Mouse (Mus musculus) lung, postnatal 4 days (tissue): ENCODE measurements around the gene Pomgnt1.

Experiments used
- DNase-seq, 2 experiments: peaks; one replicate each; pipeline ENCODE4 v3.0.0; 2021

Pomgnt1 gene

DNA sequence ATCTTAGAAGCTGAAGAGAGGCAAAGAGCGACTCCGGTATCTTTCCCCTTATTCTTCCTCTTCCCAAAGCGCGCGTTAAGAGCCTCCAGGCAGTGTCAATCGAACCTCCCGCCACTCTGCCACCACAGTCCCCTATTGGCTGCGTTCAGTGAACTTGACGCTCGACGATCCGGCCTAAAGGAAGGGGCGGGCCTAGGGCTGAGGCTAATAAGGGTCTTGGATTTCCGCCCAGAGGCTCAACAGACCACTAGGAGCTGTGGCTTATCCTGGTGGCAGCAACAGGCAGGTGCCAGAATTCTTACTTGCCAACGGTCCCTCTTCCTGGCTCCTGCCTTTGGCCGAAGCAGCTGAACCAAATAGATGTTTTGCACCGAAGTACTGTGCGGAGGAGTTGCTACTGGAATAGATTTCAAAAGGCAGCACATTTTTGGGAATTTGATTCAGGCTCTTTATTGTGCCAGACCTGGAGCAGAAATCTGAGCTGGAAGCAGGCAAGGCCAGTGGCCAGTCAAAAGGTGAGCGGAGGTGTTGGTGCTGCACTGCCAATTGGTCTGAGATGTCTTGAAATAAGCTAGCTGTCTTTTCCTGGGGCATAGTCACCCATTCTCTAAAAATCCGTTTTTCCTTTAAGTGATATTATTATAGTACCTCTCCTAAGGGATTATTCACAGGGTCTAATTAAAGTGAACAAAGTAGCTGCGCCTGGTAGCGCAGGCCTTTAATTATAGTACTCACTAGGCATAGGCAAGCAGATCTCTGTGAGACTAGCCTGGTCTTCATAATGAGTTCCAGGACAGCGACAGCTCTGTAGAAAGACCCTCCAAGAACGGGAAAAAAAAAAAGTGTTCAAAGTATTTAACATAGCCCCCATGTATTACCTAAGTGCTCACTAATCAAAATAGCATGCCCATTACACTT lies at the start of gene Pomgnt1, which contains the start of gene Rad54l:
Gene Pomgnt1, plus strand, starts transcription at position 239 of the 918 bp plus-strand sequence.
Gene Rad54l, minus strand, starts transcription at position 89 of the 918 bp plus-strand sequence.
- peak; percentile 88 to 91 for DNase-seq

DNA sequence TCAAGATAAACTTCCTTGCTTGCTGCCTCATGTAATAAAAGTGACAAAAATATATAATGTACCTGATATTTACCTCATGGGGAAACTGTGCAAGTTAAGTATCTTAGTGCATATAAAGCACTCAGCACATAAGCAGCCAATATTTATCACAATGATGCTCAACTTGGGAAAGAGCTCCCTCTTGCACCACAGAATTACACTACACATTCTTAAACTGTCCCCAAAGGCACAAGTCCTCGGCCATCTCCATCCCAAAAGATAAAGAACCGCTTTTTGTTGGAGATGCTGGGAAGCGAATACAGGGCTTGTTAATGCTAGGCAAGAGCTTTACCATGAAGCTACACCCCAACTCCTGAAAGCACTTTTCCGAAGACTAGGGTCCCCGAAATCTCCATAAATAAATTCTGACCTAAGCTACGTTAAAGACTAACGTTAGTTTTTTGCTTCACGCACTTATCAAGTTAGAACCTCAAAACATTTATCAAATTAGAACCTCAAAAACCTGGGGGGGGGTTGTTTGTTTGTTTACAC lies 49.4 kb upstream of the Pomgnt1 start:
- no peak for DNase-seq

DNA sequence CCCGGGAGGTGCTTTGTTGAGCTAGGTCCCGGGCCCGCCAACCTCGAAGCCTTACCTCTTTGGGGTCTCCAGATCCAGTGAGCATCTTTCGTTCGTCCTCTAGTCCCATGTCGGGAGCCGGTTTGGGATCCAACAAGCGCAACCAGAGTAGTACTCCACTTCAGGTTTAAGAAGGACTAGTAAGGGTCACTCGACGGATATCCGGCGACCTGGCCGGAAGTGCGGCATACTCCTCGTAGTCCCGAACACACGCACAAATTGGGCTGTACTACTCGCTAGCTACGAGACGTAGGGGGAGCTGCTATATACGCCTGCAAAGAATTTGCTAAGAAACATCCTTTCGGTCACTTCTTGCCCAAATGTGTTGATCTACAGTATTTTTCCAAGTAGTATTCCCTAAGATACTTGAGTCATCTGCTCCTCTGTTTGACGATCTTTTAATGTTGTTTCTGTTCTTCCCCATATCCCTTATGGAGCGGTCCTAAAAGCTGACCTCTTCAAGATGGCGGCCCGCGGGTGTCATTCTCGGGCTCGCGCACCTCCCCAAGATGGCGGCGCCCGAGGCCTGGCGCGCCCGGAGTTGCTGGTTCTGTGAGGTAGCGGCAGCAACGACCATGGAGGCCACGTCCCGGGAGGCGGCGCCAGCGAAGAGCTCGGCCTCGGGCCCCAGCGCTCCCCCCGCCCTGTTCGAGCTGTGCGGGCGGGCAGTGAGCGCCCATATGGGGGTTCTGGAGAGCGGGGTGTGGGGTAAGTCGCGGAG lies 48.6 kb upstream of the Pomgnt1 start, which contains the start of the genes Uqcrh and Lrrc41:
Gene Uqcrh, minus strand, starts transcription at position 211 of the 760 bp plus-strand sequence.
Gene Lrrc41, plus strand, starts transcription at position 409 of the 760 bp plus-strand sequence.
- DNase-seq = peak; percentile 96 to 97

- DNase-seq = peak; percentile 85 to 87
Observed at GRCm38 (mm10) chr4:116075631-116076368, 47.8 kb upstream of the Pomgnt1 start.

- peak; percentile 62 to 63 for DNase-seq
Observed at GRCm38 (mm10) chr4:116076369-116077231, 47.0 kb upstream of the Pomgnt1 start.

- peak in 1 of 2 experiments; percentile 17 for DNase-seq
Observed at GRCm38 (mm10) chr4:116077240-116078095, 46.2 kb upstream of the Pomgnt1 start.

- no peak for DNase-seq
Observed at GRCm38 (mm10) chr4:116088510-116089249, 35.0 kb upstream of the Pomgnt1 start.

DNA sequence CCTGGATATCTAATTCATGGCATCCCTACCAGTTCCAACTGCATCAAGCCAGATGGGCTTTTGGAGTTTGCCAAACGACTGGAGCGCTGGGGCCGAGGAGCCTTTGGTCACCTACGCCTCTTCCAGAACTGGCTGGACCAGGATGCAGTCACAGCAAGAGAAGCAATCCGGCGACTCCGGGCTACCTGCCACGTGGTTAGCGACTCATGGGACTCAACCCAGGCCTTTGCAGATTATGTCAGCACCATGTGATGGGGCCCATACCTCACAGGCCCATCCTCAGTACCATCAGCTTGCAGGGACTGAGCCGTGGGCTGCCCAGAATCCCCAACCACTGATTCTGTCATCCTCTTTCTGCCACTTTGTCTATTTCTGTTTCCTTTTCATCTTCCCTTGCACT lies 27.3 kb upstream of the Pomgnt1 start:
- no peak for DNase-seq

- no peak for DNase-seq
Observed at GRCm38 (mm10) chr4:116097211-116097610, 26.4 kb upstream of the Pomgnt1 start.

DNA sequence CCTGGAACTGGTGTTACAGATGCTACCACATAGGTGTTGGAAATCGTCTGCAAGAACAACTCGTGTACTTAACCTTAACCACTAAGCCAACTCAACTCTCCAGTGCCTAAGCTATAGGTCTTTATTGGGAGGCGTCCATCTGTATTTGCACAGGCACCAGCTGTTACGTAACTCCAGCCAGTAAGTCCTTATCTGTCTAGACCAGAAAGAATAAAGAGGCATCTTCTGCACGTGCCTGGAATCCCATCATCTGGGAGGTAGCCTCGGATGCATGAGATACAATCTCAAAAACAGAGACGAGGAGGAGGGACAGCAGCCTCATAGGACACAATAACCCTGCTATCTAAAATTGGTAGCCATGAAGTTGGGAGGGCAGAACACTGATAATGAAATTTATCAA lies 22.7 kb upstream of the Pomgnt1 start:
- DNase-seq = no peak

GRCm38 (mm10) chr4:116105278-116105677 lies 18.4 kb upstream of the Pomgnt1 start:
- no peak for DNase-seq

DNA sequence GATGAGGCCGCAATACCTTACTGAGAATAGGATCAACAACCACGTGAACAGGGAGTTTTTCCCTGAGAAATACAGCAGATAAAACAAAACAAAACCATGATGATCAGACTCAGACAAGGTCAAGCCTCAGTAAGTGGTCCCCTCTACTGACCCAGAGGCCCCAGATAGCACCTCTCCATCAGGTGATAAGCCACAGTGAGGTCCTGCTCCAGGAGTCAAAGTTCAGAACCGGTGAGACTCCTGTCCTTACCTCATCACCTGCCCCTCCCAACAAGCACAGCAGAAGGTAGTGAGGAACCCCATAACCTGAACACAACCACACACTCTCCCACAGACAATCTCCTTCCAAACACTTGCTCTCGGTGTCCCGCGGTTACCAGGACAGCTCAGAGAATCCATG lies 12.9 kb upstream of the Pomgnt1 start:
- DNase-seq = no peak

DNA sequence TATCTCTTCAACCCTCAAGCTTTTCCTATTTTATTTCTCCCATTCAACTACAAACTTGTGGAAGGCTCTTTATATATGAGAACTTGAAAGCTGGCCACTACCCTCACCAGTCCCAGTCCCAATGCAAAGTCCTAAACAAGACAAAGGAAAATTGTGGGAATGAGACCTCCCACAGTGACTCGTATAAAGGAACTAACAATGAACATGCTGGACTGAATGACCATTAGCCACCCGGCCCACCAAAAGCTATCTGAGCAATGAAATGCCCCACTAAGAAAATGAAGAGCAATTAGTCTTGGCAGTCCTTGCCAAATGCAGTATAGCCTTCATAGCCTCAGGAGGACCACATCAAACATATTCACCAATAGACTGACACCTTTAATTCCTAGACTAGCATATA lies 12.2 kb upstream of the Pomgnt1 start:
- DNase-seq = no peak

GRCm38 (mm10) chr4:116122762-116123161 lies 878 bp upstream of the Pomgnt1 start:
- no peak for DNase-seq

DNA sequence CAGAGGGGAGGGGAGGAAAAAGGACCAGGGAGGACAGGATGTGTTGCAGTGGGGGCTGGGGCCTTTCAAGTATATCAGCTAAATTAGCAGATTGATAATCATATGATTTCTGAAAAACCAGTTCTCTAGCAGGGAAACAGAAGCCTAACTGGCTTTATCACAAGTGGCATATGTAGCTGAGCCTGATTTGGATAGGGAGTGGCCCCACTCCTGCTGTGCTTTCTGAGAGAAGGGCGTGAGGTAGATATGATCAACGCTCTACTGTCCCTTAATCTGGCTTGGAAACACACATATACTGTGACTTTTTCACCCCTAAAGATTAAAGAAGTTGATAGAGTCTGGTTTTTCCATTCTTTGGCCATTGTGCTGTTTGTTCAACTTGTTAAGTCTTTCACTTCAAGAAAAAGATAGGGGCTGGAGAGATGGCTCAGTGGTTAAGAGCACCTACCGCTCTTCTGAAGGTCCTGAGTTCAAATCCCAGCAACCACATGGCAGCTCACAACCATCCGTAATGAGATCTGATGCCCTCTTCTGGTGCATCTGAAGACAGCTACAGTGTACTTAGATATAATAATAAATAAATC lies 2.3 kb downstream of the Pomgnt1 start:
- no peak for DNase-seq

- no peak for DNase-seq
Observed at GRCm38 (mm10) chr4:116127956-116128355, 4.3 kb downstream of the Pomgnt1 start.

DNA sequence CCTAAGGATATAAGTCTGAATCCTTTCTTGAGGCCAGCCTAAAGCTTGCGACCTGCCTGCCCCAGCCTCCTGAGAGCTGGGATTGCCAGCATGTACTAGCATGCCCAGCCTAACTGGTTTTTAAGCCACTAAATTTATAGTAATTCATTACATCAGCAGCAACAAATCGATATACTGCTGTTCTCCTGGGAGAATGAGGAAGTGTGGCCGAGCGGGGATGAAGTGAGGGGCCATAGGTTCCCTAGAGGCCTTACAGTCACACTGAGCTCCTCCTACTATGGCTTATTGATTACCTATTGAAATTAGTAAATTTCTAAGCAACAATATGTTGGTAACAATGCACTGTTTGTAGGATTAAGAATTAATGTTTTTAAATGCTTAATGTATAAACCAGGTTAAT lies 9.5 kb downstream of the Pomgnt1 start:
- DNase-seq = no peak

- DNase-seq = peak in 1 of 2 experiments; percentile 31
Observed at GRCm38 (mm10) chr4:116134990-116135389, 11.3 kb downstream of the Pomgnt1 start.

DNA sequence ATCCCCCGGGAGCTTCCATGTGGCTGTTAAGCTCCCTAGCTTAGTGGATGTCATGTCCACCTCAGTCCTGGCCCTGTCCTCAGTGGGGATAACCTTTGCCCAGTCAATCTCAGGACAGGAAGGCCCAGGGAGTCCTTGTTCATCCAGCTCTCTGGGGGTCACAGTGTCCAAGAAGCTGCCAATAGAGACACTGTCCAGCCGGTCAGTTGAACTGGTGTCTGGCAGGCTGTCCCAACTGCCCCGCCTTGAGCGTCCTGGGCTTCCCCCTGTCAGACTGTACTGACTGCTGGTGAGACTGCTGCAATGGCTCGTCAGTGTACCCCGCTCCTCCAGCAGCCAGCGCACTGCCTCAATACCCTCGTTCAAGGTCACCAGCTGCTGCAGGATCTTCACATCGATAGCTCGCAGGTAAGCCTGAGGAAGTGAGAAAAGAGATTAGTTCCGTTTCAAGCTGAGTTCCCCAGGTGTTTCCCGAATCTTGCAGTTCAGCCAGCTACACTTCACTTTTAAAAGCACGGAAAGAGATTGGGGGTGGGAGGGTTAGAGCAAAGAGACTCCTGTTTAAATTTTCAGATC lies 13.9 kb downstream of the Pomgnt1 start:
- no peak for DNase-seq
